Mouse (Mus musculus) splenic B cell, adult 2 months (primary cell): ENCODE results near the gene Nrp1.

ENCODE experiments used
- DNase-seq: peaks from one replicate; pipeline ENCODE4 v3.0.0-alpha.2; 2011; ENCODE audit warnings: low read depth, low spot score
- H3K27me3 ChIP-seq: 2 replicates; pipeline ENCODE4 v1.6.1; 2012; ENCODE audit warnings: mild to moderate bottlenecking, low read length, moderate library complexity, mixed read lengths; ENCODE audit not compliant: control insufficient read depth, poor library complexity, insufficient read depth, severe bottlenecking
- H3K36me3 ChIP-seq: 2 replicates; pipeline ENCODE4 v1.6.1; 2012; ENCODE audit warnings: mild to moderate bottlenecking, low read length, moderate library complexity, mixed read lengths; ENCODE audit not compliant: control insufficient read depth, poor library complexity, insufficient read depth, severe bottlenecking

Gene Nrp1

DNA sequence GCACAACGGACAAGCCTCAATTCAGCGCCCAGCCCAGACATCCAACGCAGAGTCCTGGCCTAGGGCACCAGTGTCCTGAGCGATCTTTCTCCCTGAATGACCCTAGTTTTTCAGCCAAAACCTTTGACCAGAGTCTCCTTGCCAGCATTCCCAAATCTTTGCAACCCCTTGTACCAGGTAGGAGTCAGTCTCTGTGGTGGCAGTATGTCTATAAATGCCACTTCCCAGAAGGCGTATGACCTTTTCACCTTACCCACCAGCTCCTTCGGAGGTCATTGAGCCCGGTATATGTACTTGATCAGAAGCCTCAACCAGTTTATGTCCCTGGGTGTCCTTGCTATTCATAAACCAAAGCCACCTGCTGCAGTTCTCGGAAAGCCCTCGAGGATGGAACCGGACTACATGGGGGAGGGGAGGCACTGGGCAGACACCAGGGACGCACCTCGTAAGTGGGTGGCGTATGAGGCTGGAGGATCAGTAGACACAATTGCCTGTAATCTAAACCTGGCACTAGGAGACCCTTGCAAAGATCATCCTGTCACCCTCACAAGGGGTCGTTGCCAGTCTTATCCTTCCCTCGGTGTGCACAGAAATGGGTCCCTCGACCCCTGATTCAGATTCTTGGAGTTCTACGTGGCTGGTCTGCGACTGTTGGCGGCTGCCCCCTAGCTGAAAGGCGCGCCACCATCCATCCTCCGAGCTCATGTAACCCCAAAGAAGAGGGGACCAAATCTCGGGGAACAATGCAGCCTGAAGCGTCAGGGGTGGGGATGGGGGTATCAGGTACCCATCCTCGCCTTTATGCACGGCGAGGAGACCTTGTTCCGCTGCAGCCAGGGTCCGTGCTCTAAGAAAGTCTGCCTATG lies 631 bp upstream of the Nrp1 start:
- H3K27me3 ChIP-seq = no peaks in the 10 kb centered on the region
- DNase-seq = peak; percentile 29
- H3K36me3 ChIP-seq = no peaks in the 10 kb centered on the region

DNA sequence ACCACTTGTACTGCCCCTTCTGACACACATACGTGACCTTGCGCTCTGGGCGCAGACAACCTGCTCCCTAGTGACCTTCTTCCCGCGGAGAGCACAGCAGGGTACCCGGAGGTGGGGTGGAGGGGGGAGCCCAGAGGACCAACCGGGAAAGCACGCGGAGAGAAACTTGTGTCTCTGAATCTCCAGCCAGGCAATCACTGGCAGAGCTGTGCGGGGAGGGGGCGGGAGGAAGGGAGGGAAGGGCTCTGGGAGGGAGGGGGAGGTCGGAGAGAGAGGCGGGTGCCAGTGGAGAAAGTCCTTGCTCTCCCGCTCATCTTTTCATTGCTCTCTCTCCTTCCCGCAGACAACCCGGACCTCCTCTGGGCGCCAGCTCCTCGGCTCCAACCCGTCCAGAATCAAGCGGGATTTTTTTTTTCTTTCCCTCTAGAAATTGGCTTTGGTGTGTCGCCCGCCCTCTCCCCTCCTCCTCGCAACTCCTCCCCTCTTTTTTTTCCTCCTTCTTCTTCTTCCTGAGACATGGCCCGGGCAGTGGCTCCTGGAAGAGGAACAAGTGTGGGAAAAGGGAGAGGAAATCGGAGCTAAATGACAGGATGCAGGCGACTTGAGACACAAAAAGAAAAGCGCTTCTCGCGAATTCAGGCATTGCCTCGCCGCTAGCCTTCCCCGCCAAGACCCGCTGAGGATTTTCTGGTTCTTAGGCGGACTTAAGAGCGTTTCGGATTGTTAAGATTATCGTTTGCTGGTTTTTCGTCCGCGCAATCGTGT lies 534 bp downstream of the Nrp1 start:
- no peaks in the 10 kb centered on the region for H3K27me3 ChIP-seq
- no peak for DNase-seq
- H3K36me3 ChIP-seq = no peaks in the 10 kb centered on the region

DNA sequence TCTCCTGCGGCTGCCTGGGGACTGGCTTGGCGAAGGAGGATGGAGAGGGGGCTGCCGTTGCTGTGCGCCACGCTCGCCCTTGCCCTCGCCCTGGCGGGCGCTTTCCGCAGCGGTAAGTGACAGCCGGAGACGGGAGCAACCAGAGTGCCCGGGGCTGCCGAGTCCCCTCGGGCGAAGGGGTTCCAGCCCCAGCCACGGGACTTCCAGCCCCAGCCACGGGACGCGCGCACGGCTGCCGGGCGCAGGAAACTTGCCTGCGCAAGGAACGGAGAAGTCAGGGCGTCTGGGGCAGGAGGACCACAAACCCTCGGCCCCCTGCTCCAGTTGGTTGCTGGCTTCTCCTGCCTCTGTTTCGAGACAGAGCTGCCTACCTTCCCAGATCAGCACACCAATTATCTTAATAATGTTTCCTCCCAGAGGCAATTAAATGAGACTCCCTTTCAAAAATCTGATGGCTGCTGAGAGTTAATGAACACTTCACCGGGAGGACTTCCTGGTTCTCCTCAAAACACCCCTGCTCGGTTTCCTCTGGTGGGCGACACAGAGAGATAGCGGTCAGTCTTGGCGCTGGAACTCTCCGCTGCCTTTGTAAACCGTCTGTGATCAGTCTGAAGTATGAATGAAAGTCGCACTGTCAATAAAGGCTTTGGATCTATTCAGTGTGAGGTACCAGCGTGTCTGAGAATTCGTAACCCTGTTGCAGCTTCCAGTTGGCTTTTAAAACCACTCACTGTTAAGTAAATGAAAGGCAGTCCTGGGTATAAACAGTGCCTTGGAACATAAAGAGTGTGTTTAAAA lies 1.3 kb downstream of the Nrp1 start:
- Histone ChIP-seq H3K36me3 (no peaks in the 10 kb centered on the region), H3K27me3 (no peaks in the 10 kb centered on the region)
- peak; percentile 3 for DNase-seq

DNA sequence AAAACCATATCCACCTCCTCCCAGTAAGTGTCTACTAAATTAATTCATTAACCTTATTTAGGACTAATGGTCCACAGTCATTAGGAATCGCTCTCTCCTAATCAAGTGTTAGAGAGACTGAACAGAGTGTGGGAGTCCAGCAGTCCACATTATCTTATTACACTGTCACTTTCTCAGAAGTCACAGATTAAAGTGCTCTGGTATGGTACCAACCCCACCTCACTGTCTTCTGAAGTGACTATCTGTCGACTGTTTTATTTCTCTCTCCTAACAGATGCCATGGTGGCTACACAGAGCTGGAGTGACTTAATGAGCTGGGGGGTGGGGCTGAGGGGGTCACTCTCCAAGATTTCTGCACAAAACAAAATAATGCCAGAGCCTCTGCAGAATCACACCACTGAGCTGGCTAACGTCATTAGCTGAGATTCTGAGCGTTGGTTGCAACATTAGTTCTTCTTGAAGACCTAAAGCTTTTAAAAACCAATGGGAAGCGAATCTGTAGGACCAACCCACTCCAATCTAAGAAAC lies 3.0 kb downstream of the Nrp1 start:
- no peaks in the 10 kb centered on the region for H3K27me3 ChIP-seq
- no peak for DNase-seq
- H3K36me3 ChIP-seq = no peaks in the 10 kb centered on the region

DNA sequence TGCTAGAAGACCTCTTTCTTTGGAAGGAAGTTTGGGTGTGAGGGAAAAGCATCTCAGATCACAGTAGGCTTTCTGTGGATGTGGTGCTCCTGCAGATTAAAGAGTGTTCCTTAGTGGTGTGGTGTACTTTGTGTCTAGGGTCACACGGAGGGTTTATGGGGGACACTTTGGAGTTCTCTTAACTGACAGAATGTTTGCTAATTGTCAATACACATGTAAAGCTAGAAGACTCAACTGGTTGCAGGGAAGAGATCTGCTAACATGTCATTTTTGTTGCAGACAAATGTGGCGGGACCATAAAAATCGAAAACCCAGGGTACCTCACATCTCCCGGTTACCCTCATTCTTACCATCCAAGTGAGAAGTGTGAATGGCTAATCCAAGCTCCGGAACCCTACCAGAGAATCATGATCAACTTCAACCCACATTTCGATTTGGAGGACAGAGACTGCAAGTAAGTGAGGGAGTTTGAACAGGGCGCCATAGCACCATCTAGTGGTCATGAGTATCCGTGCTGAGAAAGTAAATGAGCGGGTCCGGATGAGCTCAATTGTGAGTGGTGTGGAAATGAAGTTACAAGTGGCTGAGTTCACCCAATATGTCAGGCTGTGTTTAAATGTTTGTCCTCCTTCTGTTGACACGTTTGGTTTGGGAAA lies 4.7 kb downstream of the Nrp1 start:
- DNase-seq = peak; percentile 85
- Histone ChIP-seq H3K36me3 (no peaks in the 10 kb centered on the region), H3K27me3 (no peaks in the 10 kb centered on the region)

DNA sequence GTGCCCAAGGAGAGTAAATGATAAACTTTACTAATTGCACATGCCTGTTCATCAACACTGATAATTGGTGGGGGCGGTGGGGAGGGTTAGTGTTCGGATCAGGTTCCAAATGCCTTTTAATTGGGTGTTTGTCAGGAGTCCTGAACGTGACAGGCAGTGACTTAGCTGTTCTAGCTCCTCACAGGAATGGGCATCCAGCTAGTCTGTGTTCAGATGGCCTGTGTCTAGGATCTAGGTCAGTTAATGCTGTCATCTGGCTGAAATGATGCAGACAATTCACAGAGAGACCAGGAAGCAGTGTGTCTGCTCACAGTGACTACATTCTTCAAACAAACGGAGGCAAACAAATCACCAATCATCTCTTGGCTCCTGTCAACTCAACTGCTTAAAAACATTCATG lies 12.1 kb downstream of the Nrp1 start:
- DNase-seq = no peak
- Histone ChIP-seq H3K27me3 (no peaks in the 10 kb centered on the region), H3K36me3 (no peaks in the 10 kb centered on the region)

DNA sequence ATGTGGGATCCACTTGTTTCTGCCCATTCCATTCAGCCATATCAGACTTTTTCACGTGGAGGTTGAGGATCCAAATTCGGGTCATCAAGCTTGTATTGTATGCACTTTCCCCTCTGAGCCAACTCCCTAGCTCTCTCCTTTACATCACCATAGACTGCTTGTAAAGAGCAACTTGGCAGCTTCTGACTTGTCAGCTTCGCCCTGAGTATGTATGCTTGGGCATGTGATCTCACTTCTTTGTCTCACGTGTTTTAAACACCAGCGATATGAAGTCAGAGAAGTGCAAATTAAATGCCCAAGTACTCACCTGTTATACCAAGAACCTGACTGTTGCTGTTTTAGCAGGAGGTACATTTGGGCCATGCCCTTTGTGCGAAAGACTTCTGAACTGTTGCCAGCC lies 12.6 kb downstream of the Nrp1 start:
- Histone ChIP-seq H3K36me3 (no peaks in the 10 kb centered on the region), H3K27me3 (no peaks in the 10 kb centered on the region)
- DNase-seq = no peak

DNA sequence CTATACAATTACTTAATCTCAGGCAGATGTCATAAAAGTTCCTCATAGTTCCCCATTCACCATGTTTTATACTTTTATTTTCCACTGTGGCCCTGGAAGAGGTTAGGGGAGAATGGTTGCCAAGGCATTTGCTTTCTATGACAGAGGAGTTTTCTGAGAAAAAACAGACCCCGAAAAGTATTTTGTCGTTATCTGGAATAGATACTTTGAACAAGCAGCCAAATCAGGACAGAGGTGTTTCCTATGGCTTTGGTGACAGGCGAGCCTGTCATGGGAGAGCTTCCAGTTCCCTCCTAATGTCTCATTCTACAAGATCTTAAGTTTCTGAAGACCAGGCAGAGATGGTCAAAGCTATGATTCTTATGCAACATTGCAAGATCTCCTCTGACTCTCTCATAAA lies 13.4 kb downstream of the Nrp1 start:
- H3K36me3 ChIP-seq = no peaks in the 10 kb centered on the region

DNA sequence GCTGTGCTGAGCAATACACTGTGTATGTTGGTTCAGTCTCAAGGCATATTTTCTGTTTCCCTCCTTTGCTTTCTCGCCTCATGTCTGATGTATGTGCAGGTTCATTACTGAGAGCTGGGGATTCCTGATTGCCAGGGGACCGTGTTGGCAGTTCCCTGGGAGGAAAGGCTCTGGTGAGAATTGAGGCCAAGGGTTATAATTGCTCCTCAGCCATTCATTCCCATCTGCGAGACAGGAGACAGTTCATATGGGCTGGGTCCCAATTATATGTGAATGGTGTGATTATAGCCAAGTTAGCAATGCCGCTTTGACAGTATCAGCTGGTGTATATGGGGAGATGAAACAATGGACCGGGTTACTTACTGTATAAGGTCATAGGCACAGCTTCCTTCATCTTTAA lies 14.3 kb downstream of the Nrp1 start:
- H3K36me3 ChIP-seq = no peaks in the 10 kb centered on the region
- DNase-seq = no peak

More for the DNA sequence above, 13.4 kb downstream of the Nrp1 start:
- DNase-seq = no peak
- H3K27me3 ChIP-seq = no peaks in the 10 kb centered on the region

DNA sequence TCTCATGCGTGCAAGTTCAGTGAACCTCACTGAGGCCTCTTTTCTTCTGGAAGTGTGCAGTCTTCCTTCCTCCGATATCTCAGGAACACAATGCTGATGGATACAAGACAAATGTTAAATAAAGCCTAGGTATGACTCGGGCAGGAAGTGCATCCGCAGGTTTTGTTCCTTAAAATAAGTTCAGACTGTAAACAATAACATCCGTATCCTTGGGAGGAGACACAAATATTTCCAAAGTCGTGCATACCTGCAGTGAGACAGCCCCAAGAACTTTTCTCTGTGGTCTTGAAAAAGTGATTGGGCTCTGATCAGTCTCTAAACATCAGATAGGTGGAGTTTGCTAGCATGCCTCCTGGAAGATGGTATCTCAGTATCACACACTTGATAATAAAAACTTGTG lies 15.0 kb downstream of the Nrp1 start:
- no peak for DNase-seq
- no peaks in the 10 kb centered on the region for H3K36me3 ChIP-seq
- H3K27me3 ChIP-seq = no peaks in the 10 kb centered on the region

More for the DNA sequence above, 14.3 kb downstream of the Nrp1 start:
- H3K27me3 ChIP-seq = no peaks in the 10 kb centered on the region

DNA sequence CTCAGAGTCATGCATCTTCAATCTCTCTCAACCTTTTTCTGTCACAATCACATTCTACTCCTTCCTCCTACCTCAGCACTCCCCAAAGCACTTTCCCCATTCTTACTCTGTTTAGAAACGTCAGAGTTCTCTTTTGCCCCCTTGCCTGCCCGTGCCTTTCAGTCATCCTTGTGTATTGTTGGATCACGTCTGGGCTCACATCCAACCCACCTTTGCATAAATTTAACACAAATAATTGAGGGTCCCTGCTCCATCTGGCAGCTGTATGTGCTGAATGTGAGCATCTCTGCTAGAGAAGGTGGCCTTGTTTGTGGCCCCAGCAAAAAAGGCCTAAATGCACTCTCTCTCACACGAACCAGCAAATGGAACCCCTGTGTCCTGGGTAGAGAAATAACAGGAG lies 16.9 kb downstream of the Nrp1 start:
- no peaks in the 10 kb centered on the region for H3K27me3 ChIP-seq
- no peaks in the 10 kb centered on the region for H3K36me3 ChIP-seq
- no peak for DNase-seq

DNA sequence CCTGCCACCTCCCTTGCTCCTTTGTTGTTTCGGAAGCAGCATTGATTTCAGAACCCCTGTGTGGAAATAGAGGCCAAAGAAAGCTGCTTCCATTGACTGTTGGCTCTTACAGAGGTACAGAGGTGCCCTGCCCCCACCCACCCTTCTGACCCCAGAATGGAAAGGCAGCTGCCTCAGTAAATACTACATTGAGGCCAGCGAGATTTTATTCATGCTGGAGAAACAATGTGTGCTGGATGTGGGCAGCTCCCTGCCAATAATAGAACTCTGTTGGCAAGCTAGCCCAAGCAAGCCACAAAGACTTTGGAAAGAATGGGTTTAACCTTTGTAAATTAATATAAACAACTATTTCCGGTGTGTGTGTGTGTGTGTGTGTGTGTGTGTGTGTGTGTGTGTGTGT lies 24.8 kb downstream of the Nrp1 start:
- no peak for DNase-seq
- Histone ChIP-seq H3K36me3 (no peaks in the 10 kb centered on the region), H3K27me3 (no peaks in the 10 kb centered on the region)

DNA sequence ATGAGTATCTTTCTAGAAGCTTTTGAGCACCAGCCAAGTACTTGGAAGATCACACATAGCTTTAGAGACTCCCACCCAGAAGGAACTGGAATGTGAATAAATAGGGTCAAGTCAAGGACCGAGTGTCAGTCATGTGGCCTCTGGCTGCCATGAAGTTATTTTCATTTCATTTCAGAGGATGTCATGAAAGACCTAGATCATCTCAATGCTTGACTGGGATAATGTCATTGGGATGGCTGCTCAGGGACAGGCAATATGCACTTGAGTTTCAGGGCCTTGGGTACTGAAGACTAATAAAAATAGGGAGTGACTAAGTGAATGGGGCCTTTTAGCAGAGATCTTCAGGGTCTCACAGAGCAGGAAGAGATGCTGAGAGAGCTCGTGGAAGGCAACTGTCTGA lies 26.0 kb downstream of the Nrp1 start:
- no peaks in the 10 kb centered on the region for H3K27me3 ChIP-seq
- DNase-seq = no peak
- no peaks in the 10 kb centered on the region for H3K36me3 ChIP-seq

DNA sequence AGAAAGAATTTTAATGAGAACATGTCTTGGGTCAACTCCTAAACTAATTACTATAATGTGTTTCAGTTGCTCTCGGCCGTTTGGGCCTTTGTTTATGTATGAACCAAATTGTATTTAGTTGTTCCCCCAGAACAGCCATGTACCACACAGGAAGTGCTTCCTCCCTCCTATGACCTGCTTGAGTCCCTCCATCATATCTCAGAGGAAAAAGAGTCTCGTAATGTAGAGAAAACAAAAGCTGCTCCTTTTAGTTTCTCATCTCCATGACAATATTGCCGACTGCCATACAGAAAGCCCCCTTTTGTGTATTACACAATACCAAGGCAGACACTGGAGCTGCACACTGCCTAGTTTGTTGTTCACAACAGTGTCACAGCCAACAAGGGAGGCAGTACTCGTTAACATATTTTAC lies 26.5 kb downstream of the Nrp1 start:
- DNase-seq = no peak
- H3K36me3 ChIP-seq = no peaks in the 10 kb centered on the region
- no peaks in the 10 kb centered on the region for H3K27me3 ChIP-seq
